Mouse (Mus musculus) thymus, postnatal 36 days (tissue): Measurements from ENCODE around the gene Jam3.

Experiments used
- DNase-seq, 2 experiments: peaks; one replicate each; pipeline ENCODE4 v3.0.0; 2022; ENCODE audit warnings: mixed read lengths in 2 of 2

Gene Jam3

GRCm38 (mm10) chr9:27109533-27110514 is 45.4 kb downstream of the Jam3 start:
- DNase-seq = no peak

DNA sequence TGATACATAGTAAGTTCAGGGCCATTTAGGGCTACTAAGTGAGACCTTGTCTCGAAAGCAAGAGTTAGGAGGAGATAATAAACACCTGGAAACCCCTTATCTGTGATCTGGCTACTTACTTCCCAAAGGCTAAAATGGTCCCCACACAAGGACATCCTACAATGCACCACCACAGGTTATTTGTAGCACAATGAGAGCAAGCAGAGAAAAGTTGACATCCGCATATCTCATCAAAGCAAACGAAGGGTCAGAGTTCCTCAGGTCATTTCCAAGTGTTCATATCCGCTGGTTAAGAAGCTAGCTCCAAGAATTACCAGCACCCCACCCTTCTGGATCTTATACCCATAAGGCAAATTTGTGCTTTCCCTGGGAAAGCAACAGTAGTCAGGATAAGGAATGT is 46.8 kb downstream of the Jam3 start:
- DNase-seq = no peak

GRCm38 (mm10) chr9:27106081-27106480 is 49.1 kb downstream of the Jam3 start:
- peak in 1 of 2 experiments; percentile 5 for DNase-seq

- no peak for DNase-seq
Observed at GRCm38 (mm10) chr9:27101466-27101865, 53.8 kb downstream of the Jam3 start.

- DNase-seq = no peak
Observed at GRCm38 (mm10) chr9:27099474-27099873, 55.7 kb downstream of the Jam3 start.

DNA sequence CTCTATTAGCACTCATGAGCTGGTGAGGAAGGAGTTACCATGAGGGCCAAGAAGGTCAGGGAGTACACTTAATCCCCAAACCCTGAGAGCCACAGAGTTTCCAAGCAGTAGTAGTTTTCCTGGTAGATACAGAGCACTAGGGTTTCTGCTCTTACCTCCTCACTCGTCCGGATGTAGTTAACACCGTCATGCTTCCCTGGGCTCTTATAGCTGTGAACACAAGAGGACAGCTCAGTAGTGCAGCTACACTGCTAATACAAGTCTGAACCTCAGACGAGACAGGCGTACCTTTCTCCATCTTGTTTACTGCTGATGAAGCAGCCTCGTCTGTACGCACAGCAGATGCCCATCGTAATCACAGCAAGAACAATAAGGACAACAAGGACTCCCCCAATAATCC is 56.7 kb downstream of the Jam3 start:
- DNase-seq = no peak

DNA sequence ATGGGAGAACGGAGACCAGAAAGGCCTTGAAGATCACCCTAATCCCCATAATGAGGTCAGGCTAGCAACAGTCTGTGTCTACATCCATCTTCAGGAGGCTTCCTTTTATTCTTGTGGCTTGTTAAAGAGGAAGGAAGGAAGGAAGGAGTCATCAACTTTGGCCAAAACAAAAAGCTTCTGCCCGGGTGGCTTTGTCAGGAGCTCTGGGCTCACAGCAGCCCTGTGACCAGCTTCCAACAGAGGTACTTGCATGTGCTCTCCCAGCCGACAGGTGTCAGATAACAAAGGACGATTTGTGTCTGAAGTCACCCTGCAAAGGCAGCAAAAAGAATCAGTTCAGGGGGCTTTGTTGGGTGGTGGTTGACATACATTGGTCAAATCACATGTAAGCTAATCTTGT is 57.1 kb downstream of the Jam3 start:
- no peak for DNase-seq

GRCm38 (mm10) chr9:27092916-27093315 is 62.3 kb downstream of the Jam3 start:
- no peak for DNase-seq

DNA sequence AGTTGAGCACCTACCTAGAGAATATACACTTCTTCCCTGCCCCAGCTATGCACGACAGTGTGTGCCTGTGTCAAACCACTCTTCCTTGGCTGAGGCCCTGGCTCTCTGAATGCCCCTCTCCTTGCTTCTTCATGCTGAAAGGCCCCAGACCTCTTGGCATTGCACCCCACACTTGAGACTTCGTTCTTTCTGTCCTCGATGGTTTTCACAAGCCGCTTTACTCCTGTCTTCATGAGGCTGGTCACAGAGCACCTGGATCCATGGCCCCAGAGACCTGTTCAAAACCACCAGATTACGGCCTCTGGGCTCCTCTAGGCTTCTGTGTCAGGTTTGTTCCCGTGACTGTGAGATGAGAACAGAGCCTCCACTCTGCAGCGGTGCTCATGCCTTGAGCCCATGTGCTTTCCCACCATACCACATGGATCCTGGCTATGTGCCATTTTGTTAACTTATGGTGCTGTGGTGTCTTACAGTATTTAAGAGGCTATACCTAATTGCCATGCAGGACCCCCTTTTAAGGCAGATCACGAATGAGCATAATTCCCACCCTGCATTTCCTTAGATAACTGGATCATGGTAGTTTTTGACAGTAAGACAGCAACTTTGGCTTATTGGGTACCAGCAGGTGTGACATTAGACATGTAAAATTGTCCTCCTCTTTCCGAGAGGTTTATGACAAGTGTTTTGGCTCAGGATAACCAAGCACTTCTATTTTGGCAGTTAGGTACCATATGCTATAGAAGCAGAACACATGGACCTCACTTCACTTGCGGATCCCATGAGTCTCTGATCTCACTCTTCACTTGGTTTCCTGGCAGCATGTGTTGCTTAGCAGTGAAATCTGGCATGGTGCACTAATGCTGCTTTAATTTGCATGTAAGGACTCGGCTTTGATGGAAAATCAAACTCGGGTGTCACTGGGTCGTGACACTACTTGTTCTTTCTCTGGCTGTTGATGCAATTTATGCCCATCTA is 64.1 kb downstream of the Jam3 start:
- DNase-seq = no peak

- no peak for DNase-seq
Observed at GRCm38 (mm10) chr9:27090134-27090533, 65.1 kb downstream of the Jam3 start.

DNA sequence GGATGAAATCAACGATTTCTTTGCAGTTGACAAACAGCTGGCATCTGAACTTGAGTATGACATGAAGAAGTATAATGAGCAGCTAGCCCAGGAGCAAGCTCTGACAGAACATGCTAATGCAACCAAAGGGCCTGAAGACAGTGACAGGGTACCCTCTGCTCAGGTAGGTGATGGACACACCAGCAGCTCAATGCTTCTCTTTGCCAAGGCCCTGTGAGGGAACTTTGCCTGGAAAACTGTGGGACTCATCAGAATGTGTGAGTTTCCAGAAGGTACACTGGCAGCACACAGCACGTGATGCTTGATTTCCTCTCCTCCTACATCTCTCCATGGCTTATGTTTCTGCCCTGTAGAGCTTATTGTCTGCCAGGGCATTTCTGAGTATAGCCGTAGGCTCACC is 67.8 kb downstream of the Jam3 start:
- DNase-seq = no peak

GRCm38 (mm10) chr9:27086256-27086655 is 69.0 kb downstream of the Jam3 start:
- no peak for DNase-seq

DNA sequence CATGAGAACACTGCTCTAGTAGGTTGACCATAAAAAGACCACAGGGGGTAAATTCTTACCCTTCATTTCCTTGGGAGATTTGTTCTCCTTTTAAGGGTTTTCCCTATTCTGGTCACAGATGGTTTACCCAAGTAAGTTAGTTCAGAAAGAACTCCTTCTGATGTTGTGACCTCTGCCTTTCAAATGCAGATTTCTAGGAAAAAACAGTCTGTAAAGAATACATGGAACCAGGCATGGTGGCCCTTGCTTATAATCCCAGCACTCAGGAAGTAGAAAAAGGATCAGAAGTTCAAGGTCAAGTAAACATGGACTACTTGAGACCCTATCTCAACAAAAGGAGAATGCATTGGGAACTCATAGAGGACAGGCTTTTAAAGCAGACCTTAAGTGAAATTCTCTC is 79.4 kb downstream of the Jam3 start:
- no peak for DNase-seq

- DNase-seq = no peak
Observed at GRCm38 (mm10) chr9:27074677-27075076, 80.5 kb downstream of the Jam3 start.

DNA sequence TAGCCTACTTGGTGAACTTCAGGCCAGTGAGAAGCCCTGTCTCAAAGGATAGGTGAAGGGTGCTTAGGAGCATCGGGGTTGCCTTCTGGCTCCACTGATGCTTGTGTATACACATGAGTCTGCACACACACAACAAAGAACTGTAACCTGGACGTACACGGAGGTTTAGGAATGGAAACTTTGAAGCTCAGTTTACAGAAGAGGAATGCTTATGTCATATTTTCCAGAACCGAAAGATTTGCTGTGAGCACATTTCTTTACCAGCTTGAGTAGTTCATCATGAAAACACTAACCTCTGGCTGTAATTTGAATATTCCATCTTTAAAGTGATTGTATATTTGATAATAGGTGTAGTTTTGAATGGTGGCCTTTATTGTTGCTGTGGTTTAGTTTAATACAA is 84.3 kb downstream of the Jam3 start:
- DNase-seq = no peak

- DNase-seq = no peak
Observed at GRCm38 (mm10) chr9:27058341-27058740, 96.9 kb downstream of the Jam3 start.

GRCm38 (mm10) chr9:27049492-27049891 is 105.7 kb downstream of the Jam3 start:
- DNase-seq = no peak
